Mouse (Mus musculus) lung, postnatal 36 days (tissue): ENCODE data around the gene Ccdc182.

ENCODE experiments used
- DNase-seq: peaks from one replicate; pipeline ENCODE4 v3.0.0; 2022; ENCODE audit warnings: mixed read lengths

Gene Ccdc182

DNA sequence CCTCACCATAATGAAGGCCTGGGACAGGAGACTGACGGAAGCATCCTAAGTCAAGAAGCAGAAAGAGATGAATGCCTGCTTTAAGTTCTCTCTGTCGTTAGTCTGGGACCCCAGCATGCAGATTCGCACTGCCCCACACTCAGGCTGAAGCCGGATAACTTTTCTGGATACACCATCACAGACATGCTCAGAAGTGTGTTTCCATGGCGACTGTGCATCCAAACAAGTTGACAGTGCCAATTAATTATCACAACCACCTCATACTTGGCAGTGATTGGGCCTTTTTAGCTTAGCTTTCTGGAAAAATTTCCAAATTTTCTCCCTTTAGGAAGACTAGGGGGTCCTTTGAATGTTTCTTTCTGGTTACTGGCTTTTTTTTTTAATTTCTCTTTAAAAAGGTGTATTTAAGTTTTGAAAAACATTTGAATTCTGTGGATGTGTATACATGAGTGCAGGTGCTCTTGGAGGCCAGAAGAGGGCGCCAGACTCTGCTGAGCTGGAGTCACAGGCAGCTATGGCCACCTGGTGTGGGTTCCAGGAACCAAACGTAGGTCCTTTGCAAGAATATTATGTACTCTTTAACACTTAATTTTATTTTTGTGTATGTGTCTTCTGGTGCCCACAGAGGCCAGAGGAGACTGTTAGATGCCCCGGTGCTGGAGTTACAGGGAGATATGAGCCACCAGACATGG, 12.3 kb upstream of the Ccdc182 start:
- no peak for DNase-seq

DNA sequence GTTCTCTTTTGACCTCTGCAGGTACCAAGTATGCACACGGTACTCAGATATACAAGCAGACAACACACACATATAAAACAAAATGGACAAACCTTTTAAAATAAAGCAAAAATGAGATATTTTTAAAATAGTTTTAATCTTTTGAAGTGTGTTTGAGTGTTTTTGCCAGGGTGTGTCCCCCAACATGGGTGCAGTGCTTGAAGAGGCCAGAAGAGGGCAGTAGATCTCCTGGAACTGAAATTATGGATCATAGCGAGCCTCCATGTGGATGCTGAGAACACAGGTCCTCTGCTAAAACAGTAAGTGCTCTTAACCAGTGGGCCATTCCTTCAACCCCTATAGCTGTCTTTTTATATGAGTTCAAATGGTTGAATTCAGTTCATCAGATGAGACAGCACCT, 11.3 kb upstream of the Ccdc182 start:
- no peak for DNase-seq

DNA sequence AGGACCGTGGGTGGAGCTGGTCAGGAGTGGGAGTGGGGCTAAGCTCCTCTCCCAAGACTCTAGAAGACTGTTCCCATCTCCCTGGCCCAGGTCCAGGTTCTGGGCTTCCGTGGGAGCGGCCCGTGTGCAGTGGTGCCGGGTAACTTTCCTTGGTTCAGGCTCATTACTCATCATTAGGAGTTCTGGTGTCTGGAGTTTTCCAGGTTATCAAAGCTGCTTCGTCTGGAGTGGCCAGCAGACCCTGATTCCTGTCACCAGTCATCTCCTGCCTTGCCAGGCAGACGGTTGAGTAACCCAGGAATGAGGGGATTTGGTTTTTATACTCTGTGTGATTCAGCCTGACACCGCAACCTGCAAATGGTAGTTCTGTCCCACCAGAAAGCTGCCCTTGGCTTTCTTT, 7.8 kb upstream of the Ccdc182 start:
- DNase-seq = no peak

DNA sequence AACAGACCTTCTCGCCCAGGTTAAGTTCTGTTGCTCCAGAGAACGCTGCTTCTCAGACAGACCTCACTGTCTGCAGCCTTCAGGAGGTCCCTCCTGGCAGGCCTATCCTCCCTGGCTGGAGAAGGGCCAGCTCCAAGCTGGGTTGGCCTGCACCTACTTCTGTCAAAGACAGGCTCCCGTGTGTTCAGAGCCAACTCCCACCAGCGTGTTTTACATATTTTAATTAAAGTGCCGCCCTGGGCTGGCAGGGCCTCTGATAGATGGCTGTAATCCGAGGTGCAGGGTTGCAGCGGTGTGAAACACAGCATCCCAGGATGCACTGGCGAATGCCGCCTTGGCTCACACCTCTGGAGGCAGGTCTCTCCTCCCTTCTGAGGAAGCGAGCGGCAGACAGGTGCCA, 5.5 kb upstream of the Ccdc182 start:
- DNase-seq = no peak

DNA sequence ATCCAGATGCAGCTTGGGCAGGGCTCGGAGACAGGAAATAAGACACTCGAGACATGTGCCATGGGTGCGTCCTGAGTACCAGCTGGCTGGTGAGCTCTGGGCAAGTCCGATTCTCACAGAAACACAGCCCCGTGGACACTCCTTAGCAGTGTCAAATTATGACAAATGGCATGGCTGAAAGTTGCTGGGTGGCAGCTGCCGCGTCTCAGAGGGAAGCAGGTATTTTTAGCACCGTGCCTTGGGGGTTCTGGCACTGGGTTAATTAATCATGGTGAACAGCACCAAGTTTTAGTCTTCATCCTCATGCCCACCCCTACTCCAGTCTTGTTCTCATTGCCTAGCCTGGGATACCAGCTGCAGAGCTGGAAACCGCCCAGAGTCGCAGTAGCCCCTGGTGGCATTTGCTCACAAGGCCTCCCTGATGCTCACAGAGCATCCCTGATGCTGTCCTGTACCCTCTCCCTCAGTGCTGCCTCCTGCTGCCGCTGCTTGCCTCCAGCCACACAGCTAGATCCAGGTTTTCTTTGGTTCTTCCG, 5.0 kb upstream of the Ccdc182 start:
- DNase-seq = no peak

DNA sequence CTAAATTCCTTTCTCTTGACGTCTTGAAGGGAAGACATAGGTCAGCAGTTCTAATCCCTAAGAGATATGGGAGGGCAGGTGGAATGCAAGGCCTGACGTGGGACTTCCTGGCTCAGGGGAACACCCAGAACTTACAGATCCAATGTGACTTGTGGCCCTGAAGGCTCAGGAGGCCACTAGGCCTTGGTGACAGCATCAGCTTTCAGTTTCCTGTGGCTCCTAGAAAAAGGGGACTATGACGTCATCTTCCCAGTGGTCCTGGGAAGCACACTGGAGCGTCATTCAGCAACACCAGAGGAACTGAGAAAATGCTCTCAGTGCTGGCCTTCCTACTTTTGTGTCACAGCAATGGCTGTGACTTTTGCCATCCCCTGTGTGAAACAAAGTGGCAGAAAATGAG, 2.6 kb upstream of the Ccdc182 start:
- DNase-seq = no peak

DNA sequence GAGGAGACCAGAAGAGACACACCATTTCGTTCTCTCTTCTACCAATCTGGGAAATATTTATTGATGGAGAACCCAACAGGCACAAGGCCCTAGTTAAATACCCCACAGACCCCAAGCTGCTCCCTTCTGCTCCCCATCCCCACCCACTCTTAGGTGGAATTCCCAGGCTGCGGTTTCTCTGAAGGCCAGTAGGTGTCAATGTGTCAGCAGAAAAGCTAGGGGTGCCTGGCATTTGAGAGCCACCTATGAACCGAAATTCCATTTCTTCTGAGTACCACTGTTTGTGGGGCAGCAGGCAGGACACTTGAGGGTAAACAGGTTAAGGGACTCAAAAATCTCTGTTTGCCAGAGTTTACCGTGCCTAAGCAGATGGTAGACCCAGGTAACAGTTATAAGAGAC, 2.2 kb upstream of the Ccdc182 start:
- DNase-seq = peak; percentile 39

DNA sequence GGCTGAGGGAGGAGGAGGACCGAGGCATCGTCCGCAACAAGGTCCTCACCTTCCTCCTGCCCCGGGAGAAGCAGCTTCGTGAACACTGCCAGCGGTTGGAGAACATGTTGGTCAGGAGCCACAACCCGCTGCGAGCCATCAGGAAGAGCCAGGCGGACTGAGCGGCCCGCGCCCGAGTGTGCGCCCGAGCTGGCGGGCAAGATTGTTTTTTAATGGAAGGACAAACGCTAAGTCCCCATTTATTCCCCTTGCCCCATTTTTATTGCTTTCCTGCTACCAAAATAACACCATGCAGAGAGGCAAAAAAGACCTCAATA, 494 bp downstream of the Ccdc182 start:
- no peak for DNase-seq

DNA sequence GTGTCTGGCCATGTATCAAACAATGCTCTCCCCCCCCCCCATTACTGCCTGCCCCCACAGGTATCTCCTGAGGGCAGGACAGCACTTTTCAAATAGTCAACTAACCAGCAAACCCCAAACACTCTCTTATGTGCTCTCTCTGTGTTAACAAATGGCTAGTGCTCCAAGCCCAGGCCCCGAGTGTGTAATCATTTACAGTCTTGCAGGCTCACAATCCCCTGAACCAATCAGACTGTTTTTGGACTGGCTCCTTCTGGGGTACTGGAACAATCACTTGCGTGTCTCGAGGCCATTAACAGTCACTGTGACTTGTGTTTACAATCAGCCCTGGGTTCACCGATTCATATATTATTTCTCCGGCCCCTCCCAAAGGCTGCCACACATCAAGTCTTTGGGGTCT, 1.4 kb downstream of the Ccdc182 start:
- DNase-seq = no peak

DNA sequence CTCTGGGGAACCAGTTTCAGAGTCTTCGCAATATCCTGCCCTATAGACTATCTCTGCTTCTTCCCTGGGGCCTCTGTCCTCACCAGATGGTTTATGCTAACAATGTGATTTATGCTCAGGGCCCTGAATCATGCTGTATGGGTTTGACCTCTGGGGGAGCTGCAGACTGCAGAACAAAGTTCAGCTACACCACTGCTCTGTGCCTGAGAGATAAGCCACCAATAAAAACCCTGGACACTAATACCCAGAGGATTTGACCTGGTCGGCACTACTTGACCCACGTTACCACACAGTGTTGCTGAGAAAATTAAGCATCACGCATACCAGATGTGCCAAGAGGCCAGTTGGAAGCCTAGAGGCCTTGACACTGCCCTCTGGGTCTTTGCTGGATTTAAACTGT, 3.7 kb downstream of the Ccdc182 start:
- no peak for DNase-seq

DNA sequence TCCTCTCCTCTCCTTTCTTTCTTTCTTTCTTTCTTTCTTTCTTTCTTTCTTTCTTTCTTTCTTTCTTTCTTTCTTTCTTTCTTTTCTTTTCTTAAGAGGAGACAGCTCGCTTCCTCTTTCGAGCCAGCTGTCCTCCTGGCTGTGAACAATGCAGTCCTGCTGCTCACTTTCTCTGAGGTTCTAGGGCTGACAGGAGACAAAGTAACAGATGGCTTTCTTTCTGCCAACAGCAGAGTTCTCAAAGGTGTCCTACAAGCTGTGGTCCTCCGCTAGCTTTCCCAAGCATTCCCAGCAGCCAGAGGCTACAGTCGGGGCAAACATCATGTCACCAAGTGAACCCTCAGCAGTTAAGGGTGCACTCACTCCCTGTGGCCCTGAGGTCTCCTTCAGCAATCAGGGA, 5.5 kb downstream of the Ccdc182 start:
- no peak for DNase-seq

DNA sequence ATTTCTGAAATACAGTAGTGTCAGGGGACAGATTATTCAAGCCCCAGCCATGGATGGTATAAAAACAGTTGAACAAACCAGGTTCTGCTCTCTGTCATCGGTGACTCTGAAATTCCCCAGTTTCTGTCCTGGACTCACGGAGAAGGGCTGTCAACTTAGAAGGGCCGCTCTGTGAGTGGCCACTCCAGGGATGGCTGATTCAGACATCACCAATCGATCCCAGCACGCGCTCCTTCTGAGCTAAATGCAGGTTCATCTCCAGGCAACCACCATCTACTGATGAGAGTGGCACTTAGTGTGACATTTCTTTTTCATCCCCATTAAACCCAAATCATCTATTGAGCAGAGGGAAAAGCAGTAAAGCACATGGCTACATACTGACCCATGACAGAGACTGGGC, 7.8 kb downstream of the Ccdc182 start:
- DNase-seq = peak; percentile 27

DNA sequence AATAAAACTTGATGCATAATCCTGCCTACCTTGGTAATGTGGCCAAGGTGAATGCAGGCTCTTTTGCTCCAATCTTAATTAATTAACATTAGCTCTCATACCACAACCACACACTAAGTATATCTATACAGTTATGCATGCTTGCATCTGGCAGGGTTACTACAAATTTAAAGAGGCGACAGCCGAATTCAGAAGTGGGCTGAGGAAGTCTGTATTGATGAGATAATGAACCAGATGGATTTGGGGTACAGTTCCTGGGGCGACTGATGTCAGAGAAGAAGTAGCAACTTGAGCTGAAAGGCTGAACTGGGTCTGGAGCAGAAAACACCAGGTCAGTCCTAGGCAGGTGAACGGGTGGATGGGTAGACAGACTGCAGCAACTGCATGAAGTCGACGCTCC, 11.9 kb downstream of the Ccdc182 start:
- DNase-seq = no peak

DNA sequence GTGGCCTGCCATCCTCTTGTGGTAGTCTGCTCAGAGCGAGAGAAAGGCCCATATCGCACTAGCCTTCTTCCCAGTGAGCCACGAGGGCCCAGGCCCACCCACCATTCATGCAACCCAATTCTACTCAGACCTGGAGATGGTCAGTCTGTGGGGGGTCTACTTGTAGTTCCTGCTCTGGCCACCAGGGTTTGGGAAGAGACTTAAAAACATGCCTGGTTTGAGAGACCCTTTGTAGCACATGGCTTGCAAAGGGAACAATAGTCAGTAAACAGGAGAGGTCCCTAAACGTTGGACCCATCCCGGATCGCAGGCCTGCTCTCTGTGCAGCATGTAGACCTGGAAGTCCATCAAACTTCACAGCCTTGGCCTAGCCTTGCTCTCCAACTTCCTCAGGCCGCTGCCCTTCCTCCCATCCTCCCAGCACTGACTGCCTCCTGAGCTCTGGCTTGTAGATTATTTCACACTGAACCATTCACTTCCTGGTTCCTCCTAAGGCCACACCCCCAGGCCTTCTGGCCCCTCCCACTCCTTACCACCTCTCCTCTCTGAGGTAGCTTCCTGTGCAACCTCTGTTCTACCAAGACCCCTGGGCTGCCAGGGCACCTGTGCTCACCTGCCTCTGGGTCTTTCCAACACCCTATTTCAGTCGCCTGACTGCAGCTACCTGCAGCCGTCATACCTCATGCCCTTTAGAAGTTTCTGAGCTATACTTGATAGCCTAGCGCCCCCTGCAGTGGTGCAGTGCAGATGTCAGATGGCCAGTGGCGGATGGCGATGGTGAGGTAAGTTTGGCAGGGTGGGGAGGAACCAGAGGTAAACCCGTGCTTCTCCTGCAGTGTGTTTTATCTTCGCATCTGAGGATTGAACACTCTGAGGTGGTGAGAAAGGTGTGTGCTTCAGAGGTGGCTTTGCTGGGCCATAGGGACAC, 14.0 kb downstream of the Ccdc182 start:
- no peak for DNase-seq

DNA sequence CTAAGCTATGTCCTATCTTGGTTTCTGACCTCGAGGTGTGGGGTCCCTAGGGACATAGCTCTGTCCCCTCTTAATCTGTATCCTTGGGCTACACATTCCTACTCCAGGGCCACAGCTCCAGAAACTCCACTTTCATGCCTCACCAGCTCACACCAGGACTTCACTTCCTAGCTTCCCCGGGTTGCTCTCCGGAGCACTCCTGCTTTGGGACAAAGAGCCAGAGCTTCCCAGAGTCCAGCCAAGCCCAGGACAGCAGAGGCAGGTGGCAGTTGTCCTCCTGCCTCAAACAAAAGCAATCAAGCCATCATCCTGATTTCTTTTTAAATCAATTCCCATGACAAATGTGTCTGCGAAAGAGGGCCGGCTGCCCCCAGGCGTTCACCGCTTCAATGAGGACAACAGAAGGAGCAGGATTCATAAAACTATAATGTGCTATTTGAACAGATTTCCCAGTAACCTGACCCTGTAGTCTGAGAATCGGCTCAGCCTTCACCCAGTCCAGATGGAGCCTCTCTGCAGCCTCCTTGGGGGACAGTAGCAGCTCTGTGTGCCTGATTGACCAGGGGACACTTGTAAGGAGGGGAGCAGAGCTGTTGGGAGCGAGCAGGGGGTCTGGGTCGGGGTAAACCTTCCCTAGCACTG, 15.3 kb downstream of the Ccdc182 start:
- no peak for DNase-seq

DNA sequence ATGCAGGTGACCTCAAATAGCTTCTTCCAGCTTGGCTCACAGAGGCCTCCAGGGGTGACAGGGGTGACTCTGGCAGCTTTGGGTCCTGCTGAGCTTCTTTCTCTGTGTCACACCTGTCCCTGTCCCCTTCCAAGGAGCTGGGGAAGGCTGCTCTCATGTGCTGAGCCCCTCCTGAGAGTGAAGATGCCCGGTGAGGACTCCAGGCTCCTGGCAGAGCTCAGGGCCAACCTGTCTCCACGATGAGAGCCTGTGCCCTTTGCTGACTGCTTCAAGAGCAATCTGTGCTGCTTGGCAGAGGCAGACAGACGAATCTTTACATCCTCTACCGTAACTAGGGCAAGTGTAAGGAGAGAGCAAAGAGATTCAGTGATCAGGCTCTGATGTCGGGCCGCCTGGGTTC, 16.9 kb downstream of the Ccdc182 start:
- no peak for DNase-seq

DNA sequence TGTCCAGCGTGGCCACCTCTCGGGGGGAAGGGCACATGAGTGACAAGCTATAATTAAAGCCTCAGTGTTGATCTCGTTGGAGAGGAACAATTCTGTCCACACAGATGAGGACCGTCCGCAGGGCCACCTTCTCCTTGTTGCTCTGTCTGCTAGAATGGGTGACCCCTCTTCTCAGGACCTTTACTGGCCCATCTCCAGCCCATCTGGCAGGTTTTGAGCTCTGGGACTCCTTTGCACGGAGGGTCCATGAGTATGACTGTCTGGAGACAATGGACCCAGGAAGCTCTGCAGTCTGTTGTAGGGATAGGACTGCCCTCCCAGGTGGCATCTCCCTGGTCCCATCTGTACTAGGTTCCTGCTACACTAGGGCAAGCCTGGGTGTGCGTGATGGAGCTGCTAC, 17.7 kb downstream of the Ccdc182 start:
- no peak for DNase-seq

DNA sequence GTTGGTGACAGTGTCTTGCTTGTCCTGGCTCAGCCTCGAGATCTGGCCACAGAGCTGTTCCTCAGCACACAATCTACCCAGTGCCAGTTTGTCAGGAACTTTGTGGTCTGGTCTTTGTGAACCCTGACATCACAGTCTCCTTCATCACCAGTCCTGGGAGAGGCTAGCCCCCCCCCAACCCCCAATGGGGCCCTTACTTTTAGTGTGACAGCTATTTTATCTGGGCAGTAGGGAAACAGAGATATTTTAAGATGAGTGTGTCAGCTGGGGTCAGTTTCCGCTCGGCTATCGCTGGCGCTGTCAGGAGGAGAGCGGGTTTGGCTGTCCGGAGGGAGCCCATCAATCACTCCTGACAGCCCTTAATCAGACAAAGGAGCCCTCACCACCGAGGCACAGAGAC, 19.7 kb downstream of the Ccdc182 start:
- DNase-seq = peak; percentile 30

DNA sequence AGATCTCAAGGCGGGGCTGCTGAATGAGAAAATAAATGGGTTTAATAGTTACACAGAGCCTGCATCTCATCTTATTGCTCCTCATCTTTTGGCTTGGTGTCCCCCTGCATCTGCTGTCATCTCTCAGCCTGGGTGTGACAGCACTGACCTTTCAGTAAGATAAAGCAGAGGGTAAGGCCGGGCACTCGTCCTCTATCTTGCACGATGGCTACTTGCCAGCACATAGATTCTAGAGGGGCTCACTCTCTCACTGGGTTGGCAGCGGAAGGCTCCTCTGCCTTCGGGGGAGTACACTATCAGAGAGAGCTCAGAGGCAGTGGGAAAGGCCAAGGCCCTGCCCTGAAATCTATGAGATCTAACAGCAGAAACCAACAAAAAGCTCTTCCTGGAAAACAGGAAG, 20.6 kb downstream of the Ccdc182 start:
- DNase-seq = no peak

DNA sequence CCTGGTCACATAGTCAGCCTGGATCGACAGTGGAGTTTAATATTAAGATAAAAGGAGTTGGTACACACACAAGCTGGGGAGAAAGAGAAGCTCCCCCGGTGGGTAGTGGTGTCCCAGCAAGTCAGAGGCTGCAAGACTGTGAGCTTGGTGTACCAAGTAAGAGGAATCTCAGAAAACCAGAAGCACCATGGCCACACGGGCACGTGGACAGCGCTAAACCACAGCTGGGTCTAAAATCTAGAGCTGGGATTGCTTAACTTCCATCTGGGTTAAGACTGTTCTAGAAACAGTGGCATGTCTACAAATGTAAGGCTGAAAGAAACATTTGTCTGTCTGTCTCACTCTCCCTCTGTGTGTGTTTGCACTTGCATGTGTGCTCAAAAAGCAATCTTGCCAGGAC, 21.5 kb downstream of the Ccdc182 start:
- no peak for DNase-seq

DNA sequence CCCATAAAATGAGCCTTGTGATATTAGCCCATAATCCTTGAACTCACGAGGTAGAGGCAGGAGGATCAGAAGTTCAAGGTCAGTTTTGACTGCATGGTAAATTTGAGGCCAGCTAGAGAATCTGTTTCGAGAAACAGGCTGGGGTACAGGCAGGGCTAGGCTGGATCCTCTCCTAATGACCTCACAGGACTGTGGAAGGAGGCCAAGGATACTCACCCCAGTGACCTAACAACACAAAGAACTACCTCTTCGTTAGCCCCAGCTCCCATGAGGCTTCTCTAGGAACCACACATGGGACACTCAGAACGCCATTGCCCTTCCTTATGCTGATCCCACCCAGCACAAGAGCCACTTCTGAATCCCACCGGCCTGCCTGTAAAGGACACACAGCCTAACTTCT, 25.0 kb downstream of the Ccdc182 start:
- DNase-seq = no peak

DNA sequence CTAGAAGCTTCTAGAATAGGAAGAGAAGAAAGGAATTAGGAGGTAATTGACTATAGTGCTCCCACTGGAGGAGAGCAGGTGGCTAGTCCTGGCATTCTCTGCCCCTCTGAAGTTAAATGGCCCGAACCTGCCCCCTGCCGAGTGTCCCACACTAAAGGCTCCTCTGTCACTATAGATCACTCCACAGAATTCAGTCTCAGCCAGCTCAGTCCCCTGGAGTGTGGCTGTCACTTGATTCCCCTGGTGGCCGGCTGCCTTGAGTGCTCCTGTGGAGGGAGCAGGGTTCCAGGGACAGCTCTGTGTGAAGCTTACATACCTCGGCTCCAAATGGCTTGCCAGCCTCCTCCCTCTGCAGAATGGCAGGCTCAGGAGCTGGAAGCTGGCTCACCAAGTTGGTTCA, 33.2 kb downstream of the Ccdc182 start:
- DNase-seq = no peak

DNA sequence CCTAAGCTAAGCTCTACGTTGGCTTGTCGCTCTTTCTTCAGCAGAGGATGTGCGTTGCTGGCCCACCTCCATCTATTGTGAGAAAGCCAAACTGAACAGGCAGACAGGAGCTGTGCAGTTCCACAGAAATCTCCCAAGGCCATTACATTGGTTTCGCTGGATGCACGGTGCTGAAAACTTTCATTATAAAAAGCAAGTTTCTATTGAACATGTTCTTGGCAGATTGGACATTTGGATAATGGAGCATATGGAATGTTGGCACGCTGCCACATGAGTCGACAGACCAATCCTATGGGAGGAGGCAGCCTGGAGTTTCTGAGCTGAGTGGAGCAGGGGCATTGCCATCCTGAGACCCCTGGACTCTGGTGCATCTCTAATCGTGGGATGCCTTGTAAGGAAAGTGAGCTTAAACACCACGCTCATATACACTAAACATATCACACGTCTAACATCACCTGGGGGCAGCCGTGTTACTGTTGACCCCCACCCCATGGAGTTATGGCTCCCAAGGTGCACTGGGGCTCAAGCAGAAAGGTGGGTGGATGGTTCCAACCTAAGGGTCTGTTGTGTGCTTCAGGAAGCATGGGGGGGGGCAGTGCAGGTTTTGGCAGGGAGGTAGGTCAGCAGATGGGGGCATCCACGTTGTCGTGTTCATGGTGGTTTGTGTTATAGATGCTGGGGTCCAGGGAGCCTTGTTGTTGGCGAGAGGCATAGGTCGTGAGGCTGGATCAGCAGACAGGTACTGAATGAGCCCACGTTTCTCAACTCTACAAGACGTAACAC, 35.1 kb downstream of the Ccdc182 start:
- DNase-seq = no peak
